Mouse (Mus musculus) right cerebral cortex, postnatal 36 days (tissue): ENCODE data around the gene Sgms1.
A peak's percentile ranks its signal among the peaks of the same experiment; 100 is the strongest.
"Not testable (repeated sequence)": the region's sequence is repeated elsewhere in the genome, so short reads cannot be mapped to it uniquely, and the experiment has no call there.

Source experiments
- DNase-seq, 2 experiments: peaks; one replicate each; pipeline ENCODE4 v3.0.0; 2022; ENCODE audit warnings: low spot score in 2 of 2, mixed read lengths in 1 of 2

Sgms1 gene

DNA sequence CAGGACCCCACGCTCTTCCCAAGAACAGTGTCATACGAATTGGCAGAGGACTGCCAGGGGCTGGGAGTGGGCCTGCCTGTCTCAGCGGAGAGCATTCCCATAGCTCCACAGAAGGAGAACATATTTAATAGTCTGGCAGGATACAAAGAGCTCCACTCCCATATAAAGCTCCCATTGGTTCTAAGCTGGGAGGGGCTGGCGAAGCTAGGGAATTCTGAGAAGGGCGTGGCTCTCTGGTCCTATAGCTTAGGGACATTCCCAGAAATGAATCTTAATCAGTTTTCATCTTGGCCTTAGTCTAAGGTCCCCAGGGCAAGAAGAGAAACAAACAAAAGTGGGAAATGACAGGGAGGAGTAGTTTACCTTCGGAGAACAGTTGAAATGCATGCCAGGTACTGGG lies 247.1 kb downstream of the Sgms1 start:
- no peak for DNase-seq

DNA sequence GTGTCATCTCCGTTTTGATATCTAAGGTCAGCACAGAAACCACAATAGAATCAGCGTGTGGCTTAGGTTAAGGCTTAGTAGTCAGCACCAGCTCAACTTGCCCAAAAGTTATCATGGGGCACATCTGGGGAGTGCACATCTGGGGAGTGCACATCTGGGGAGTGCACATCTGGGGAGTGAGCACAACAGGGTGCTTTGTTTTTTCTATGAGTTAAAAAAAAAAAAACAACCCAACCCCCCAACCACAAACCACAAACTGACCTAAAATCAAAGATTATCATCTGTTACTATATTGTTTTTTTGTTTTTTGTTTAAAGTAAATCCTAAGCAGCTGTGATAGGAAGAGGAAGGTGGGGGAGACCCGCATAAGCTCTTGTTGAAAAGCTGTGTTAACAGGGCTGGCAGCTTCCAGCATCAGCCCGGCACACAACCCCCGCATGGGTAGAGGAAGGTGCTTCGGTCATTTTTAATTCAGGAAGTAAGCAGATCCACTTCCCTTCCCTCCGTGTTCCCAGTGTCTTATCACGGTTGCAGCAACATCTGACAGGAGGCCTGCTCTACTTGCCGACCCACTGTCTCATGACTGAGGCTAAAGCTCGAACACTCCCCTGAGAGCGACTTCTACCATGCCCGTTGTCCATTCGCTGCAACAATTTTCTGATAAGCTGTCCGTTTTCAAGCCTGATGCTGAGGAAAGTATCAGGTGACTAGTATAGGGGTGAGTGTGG lies 251.0 kb downstream of the Sgms1 start:
- no peak for DNase-seq

DNA sequence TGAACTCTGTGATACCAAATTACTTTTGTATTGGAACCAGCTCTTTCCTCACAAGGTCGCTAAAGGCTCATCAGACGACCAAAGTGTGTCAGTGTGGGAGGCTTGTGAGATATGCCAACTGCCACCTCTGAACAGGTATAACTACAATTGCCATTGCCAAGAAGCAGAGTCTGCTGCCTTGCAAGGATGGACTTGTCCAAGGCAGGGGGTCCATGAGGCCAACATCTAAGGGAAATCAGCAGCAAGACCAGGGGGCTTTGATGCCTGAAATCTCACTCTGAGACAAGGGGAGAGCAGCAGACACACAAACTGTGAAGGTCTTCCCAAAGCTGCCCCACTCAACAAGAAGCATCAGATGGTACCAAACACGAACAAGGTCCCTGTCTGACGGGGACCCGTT lies 251.6 kb downstream of the Sgms1 start:
- no peak for DNase-seq

DNA sequence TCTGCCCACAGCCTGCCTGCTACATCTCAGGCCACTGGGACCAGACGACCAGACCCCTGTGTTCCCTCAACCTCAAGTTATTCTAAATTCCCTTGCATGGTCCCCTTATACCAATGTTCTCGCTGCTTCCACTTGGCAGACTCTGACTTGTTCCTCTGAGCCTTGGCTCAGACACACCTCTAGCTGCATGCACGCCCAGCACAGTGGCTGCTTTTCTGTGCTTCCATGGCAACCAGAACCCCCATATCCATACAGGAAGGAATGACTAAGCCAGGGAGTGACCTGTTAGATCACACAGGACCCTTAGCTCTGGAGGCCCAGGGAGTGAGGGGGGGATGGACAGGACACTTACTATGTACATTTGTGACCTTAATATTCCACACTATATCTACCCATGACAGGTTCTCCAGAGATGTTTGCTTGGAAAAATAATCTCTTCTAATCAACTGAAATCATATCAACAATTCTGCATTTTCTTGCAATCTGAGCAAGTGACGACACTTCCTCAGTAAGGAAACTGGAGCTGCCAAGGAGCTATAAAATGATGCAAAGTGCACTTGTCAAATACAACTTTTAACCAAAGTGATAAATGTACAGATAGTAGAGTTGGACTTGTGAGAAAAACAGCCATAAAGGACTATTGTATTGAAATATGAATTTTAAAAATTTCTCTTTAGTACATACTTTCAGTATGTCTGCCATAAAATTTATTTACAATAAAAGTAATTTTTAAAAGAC lies 252.5 kb downstream of the Sgms1 start:
- DNase-seq: peak; percentile 14 to 22

DNA sequence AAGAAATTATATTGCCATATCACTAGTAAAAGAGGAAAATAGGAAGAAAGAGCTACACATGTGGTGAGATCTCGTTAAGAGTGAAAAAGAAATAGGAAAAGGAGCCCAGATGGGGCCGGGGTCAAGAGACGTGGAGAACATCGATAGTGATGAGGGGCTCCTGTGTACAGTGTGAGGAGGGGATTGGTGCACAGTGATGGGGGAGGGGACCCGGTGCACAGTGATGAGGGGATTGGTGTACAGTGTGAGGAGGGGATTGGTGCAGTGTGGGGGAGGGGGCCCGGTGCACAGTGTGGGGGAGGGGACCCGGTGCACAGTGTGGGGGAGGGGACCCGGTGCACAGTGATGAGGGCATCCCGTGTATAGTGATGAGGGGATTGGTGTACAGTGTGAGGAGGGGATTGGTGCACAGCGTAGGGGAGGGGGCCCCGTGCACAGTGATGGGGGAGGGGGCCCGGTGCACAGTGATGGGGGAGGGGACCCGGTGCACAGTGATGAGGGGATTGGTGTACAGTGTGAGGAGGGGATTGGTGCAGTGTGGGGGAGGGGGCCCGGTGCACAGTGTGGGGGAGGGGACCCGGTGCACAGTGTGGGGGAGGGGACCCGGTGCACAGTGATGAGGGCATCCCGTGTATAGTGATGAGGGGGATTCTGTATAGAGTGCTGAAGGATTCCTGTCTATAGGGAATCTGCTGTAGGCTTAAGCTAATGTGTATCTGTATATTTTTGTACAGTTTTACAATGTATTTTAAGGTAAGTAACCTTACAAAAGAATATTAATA lies 257.6 kb downstream of the Sgms1 start:
- not testable (repeated sequence) for DNase-seq

DNA sequence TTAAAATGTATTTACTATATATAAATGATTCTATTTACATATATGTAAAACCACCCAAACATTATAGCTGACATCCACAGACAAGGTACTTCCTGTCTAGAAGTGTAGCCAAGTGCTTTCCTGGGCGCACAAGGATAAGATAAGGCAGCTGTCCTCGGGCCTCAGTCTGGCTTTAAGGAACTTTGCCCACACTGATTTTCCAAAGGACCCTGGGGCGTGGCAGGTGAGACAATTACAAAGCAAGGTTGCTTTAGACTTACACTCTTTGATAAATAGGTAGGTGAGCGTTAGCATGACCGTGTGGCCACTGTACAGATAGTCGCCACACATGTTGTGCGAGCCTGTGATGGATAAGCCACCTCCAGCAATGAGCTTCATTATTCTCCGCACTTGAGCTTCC lies 260.2 kb downstream of the Sgms1 start:
- no peak for DNase-seq

DNA sequence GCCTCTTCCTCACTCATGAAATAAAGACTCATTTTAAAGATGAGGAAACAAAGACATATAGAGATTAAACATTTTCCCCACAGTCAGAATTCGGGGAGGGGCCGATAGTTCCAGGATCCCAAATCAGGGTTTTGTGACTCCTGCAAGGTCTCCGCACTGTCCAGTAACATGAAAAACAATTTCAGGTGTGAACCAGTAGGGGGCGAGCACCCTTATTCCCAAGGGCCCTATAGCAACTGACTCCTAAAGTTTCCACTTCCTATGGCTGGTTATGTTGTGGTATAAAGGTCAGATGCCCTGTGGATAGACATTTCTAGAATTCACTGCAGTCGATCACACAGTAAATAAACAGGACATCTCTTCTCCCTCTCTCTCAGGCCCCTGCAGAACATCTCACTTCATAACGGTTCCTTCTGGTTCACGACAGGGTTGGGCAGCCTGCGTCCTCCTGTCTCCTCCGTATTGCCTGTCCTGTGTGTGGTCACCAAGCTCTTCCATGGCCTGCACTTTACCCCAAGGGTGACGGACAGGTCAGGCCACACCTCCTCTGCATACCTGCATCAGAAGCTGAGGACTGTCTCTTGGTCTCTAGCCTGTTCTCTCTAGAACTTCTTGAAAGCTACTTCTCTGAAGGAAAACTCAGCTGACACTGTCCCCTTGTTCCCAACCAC lies 262.2 kb downstream of the Sgms1 start:
- DNase-seq: no peak

DNA sequence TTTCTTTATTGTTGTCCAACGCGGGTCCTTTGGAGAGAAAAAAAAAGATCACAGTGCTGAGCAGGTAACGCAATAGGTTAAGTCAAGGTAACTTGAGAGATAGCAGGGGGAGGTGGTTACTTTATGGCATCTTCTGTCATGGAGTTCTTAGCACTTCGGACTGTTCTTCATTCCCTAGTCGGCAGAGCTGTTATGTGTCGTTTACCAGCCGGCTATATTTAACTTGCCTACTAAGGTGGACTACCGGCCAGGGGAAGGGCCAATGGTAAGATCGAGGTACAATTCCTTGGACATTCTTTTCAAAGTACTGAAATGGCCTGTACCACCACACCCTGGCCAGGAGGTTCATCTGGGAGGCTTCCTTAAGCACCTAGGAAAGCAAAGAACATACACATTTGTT lies 265.4 kb downstream of the Sgms1 start:
- no peak for DNase-seq

DNA sequence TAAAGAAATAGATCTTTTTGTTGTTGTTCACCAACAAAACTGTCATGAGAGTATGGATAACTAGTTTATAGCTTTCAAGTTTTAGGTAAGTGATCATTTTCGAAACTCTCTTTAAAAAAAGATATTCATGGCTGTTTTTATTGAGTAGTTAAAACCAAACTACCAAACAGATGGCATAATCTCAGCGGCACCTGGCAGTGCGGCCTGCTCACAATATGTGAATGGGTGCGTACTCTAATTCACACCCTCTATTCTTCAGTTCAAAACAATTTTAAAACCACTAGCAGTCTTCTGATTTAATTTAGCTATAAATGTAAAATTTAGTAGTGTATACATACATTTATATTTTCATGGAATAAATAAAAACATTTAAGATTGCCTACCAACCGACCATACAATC lies 266.3 kb downstream of the Sgms1 start:
- no peak for DNase-seq

DNA sequence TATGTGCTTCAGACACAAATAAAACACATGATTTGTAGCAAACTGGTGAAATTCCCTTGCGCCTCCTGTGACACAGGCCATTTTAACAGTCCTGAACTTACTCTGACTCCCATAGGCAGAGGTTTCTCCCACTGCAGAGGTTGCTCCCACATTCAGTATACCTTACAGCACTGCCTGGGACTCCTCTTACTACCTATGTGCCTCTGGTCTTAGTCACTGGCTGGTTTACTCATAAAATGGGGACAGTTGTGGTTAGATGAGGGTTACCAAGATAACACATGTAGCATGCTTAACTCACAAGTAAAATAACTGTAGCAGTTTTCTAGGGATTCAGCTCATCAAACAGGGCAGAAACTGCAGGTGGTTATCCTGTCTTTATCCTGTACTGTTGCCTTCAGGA lies 268.7 kb downstream of the Sgms1 start:
- DNase-seq: no peak

DNA sequence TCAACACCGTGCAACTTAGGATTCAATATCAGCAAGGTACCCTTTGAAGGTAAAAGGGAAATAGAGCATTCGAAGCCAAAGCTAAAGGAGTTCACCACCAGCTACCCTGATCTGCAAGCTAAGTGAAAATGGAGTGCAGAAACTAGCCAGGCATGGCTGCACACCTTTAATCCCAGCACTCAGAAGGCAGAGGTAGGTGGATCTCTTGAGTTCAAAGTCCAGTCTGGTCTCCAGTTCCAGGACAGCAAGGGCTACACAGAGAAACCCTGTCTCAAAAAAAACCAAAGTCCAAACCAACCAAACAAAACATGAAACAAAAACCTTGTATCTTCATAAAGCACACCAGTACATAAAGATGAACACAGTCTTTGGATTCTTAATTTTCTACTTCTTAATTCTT lies 269.8 kb downstream of the Sgms1 start:
- DNase-seq: no peak

DNA sequence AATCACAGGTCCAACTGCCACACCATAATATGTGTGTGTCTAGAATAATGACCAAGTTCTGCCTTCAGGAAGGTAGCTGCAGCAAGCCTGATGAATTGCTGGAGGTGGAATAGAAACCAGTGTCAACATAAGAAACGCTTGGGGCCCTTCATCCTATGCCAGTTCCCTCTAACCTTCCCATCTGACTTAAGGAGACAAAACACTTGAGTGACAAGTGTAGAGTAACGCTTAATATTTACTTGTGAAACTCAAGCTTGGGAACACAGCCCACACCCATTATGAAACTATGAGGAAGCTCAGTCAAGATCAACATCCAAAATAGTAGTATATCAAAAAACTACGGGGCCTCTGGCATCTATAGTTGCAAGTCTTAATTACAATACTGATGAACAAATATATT lies 271.0 kb downstream of the Sgms1 start:
- DNase-seq: no peak

DNA sequence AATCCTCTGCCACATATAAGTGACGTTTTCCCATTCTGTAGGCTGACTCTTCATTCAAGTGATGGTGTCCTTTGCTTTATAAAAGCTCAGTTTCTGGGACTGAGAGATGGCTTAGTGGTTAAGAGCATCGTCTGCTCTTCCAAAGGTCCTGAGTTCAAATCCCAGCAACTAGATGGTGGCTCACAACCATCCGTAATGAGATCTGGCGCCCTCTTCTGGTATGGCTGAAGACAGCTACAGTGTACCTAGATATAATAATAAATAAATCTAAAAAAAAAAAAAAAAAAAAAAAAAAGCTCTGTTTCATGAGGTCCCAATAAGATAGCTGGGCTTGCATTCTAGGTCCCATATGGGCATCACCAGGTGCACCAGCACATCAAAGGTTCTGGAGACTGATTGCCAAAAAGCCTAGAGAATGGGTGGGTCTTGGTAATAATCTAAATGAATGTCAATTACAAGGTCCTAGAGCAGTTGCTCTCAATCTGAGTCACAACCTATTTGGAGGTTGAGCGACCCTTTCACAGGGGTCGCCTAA lies 272.0 kb downstream of the Sgms1 start:
- DNase-seq: no peak

DNA sequence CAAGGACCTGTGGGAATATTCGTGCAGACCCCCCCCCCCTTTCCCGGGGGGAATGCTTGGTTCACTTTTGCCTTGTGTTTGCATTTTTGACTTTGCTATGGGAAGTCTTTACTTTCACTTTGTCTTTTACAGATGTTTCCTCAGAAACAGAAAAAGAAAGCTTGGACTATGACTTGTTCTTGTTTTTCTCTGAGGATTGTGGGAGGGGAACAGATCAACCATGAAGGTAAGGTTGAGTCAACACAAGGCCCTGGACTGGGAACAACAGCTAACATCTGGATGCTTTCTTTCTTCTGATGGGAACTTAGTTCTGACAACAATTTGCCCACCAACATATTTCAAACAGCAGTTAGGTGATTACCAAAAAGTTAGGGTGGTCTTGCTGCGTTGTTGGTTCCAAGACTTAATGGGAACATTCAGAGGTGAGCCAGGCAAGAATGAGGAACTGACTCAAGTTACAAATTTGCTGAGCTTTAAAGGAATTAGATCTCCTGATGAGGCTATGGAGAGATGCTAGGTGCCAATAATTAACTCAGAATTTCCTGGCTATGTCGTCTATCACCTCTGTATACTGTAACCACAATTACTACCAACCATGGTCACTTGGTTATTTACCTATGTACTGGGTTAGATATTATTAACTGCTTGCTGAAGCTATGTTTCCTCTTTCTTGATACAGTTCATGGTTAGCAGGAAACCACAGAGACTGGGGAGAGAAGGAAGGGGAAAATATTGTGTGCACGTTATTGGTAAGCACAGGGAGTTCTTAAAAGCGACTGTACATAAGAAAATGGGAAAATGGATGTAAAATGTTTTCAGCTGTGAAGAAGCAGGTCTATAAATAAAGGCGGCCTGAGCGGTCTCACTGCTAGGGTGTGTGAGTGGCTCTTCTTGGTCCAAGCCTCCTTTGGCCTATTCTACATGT lies 277.4 kb downstream of the Sgms1 start:
- DNase-seq: no peak

DNA sequence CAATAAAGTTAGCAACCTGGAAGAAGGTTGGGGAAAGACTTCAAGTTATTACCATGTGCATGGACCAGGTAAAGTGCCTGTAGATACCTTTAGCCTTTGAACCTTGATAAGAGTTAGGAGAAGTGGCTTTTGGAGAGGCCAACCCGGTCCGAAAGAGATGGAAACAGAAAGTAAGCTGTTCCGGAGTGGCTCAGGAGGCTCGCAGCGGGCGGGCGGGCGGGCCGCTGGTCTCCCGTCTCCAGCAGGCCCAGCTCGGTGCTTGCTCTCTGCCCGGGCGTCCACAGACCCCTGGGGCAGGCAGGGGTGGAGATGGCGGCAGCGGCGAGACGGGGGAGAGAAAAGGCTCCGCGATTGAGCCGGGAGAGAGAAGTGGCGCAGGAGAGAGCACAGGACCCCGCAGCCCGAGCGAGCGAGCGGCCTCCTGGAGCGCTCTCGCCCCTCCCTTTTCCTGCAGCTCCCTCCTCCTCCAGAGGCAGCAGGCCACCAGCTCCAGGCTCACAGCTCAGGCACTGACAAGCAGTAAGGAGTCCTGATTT lies 281.7 kb downstream of the Sgms1 start, which contains the start of gene Asah2:
Gene Asah2 (minus strand): TSS at position 441 of the 536 bp plus-strand sequence.
- DNase-seq: peak; percentile 44 to 52

DNA sequence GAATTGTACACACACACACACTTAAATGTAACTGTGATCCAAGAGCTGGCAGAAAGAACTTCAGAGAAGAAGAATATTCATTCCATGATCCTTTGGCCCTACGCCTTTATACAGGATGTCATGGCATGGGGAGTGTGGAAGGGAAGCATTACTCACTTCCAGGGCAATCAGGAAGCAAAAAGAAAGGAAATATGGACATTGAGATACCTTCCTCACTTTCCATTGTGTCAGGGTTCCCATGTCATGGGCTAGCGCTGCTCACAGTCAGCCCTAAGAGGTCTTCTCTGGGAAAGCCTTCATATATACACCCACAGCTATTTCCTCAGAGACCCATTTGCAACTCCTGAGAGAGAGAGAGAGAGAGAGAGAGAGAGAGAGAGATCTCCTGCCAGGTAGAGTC lies 282.8 kb downstream of the Sgms1 start:
- DNase-seq: no peak

DNA sequence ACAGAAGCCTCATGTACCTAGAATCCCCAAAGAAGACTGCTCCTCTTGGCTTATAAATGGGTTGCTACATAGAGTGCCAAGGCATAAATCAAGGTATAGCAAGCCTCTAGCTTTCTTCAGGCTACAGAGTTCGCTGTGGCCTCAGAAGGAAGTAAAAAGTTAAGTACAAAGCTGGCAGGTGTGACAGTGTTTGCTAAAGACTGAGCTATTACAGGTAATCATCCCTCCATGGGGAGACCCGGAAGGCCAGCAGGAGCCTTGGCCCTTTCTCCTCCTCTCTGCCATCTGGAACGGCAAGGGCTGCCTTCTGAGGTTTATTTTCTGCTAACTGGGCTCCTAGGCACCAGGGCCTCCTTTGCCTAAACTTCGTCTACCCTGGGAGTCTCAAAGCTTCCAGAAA lies 285.3 kb downstream of the Sgms1 start:
- no peak for DNase-seq

DNA sequence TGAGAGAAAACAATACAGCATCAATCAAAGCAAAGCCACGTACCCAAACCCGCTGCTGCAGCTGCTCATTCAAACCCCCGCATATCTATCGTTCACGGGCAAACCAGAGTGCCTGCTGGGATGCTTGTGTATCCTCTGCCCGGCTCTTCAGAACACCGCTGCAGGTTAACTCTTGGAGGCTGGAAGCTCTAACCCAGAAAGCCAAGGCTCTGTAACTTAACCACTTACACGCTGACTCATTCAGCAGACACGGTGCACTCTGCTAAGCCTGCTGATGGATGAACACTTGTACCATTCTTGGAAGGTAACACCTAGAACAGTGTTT lies 286.6 kb downstream of the Sgms1 start:
- DNase-seq: peak in 1 of 2 experiments; percentile 20

DNA sequence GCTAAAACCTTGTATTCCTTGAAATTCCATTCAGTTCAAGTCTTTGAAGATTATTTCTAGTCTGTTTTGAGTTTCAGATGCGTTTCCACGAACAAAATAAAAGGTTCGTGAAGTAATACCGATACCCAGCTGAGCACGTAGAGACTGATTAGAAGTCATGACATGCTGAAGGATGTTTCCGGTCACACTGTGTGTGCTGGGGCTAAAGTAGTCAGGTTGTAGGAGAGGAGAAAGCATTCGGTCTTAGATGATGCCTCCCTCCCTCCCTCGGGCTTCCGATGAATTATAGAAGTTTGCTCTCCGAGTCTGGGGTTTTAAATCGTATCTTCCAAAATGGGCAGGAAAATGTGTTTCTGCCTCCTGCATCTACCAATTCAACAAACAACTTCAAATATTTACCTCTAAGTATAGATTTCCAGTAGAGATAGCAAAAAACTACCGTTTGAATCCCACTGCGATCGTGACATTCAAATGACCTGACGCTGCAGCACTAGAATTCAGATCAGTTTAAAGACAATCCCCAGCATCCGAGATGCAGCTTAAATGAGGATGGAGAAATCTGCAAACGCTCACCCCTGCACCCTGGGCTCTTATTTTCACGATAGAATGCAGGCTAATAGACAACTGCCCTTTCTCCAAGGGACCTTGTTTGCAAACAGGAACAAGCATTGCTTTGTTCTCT lies 287.1 kb downstream of the Sgms1 start:
- DNase-seq: no peak

DNA sequence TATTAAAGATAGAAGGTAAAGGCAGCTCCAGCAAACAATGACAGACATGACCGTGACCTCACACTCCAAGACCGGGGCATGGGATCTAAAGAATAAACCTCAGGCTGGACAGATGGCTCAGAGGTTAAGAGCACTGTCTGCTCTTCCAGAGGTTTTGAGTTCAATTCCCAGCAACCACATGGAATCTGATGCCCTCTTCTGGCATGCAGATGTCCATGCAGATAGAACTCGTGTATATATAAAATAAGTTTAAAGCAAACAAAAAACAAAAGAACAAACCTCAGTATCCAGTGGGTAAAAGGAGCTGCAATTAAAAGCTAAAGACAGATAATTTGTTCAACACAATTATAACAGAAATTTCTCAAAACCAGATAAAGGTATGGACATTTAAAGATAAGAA lies 290.9 kb downstream of the Sgms1 start:
- no peak for DNase-seq
